Mouse (Mus musculus) right cerebral cortex, adult 18-20 months (tissue): ENCODE measurements around the gene Kri1.
"Not testable (repeated sequence)": the region's sequence is repeated elsewhere in the genome, so short reads cannot be mapped to it uniquely, and the experiment has no call there.

Source experiments
- DNase-seq: peaks from one replicate; pipeline ENCODE4 v3.0.0; 2022; ENCODE audit warnings: mixed read lengths

Gene Kri1

DNA sequence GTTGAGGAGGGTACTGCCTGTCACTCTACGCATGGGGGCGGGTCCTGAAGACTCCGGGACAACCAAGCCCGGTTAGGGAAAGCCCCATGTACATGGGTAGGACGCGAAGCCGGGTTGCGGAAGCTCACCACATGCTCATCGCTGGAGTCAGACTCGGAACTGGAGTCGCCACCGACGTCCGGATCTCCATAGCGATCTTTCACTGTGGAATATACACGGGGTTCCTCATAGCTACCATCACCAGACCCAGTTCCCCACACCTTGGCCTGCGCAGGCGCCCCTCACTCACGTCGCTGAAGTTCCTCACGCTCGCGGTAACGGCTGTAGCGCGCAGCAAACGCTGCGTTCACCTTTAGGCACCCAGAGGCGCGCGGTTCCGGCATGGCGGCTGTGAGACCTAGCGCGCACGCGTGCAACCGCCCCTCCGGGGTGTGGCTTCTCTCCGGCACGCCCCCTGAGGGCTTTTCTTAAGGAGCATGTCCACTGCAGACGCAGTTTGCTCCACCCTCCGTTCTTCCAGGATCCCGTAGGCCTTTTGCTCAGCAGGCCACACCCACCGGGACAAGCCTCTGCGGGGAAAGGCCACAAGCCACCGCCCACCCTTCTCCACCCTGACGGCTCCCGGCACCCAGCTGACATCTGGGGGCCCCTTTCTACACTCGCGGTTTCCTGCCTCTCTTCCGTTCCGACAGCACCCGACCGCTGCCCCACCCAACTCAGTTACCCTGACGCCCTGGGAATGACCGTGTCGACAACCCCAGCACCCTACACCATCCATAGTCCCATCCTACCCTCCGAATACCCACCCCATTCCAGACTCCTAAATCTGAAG lies at the start of gene Kri1:
Gene Kri1 (minus strand): TSS at position 399 of the 832 bp plus-strand sequence.
- DNase-seq: peak; percentile 98

DNA sequence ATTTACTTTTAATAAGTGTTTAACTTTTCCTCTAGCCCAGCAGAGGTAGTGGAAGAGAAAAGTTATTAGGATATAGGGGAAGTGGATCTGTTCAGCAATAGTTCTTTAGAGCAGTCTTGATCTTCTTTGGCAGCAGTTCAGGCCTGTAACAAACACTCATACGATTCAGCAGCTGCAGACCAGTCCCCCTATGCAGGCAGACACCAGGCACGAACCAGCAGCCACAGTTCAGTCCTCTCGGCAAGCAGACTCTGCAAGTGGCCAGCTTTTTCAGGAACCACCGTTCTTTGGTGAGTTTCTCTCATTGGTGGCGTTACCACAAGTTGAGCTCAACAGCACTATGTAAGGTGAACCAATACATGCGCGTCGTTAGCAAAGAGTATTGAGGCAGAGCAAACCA lies 48.7 kb upstream of the Kri1 start:
- no peak for DNase-seq

DNA sequence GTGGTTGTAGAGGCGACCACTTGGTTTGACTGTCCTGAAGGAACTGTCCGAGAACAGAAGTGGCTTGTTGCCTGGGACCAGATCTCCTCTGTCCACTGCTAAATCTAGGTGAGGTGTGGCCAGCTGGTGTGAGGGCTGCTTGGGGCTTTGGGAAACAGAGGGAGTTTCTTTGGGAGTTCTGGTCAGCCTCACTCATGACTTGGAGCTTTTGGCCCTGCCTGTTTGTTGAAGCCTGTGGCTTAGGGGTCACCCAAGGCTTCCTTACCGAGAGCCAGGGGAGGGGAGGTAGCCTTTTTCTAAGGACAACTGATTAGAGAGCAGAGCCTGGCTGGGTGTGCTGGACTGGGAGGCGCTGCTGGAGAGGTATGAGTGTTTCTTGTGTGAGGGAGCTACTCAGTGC lies 47.6 kb upstream of the Kri1 start:
- no peak for DNase-seq

DNA sequence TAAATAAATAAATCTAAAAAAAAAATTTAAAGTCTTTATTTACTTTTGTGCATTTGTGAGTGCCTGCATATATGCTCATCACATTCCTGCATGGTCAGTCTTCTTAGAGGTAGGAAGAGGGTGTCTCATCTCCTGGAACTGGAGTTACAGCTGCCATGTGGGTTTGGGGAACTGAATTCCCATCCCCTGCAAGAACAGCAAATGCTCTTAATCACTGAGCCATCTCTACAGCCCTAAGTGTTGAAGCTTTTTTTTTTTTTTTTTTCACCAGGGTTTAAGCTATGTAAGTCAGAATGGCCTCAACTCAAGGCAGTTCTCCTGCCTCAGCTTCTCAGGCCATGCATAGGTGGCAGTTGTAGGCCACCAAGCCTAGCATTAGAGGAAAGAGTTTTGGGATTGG lies 47.0 kb upstream of the Kri1 start:
- no peak for DNase-seq

DNA sequence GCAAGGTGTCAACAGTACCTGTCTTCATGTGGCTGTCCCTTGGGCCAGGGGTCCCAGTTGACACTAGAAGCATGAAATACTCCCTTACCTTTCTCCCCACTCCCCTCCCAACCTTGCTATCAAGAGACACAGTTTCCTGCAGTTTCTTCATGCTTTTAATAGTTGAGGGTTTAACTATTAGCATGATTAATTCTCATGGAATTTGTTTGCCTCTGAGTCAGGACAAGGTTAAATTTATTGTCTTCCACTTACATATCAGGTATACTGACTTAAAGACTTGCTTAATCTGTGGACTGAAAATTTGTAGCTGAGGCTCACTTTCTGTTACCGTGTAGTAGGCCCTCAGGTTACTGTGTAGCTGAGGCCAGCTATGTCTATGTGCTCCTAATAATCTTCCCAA lies 45.8 kb upstream of the Kri1 start:
- DNase-seq: no peak

DNA sequence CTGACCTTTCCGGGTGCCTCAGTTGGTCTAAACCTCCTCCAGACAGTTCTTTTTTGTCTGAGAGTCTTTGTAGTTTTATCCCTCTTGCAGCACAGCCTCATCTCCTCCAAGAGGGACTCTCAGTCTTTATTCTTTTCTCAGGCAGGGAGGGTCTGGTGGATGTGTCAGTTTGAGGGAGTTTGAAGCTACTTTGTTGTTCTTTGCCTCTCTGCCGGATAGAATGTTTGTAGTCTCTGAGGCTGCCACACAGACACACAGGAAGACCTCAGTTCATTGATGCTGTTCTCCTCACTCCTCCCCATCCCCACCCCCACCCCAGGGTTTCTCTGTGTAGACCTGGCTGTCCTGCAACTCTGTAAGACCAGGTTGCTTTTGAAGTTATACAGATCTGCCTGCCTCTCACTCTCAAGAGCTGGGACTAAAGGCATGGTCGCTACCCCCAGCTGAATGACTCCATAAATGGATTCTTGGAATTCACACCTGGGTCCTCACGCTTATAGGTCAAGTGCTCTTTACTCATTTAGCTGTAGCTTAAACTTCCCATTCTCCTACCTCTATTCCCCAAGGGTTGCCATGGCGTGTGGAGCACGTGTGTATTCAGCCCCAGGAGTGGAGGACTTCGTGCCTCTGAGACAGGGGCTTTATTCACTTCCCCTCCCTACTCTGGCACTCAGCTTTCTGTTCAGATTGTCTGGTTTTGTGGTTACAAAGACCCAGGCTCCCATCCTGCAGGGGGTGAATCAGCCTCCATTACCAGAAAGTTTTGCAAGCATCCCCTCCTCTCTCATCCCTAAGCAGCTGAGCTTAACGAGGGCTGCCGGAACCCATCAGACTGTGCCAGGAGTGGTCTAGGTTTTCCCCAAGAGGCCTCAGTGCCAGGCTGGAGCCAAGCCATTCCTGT lies 44.6 kb upstream of the Kri1 start:
- DNase-seq: no peak

DNA sequence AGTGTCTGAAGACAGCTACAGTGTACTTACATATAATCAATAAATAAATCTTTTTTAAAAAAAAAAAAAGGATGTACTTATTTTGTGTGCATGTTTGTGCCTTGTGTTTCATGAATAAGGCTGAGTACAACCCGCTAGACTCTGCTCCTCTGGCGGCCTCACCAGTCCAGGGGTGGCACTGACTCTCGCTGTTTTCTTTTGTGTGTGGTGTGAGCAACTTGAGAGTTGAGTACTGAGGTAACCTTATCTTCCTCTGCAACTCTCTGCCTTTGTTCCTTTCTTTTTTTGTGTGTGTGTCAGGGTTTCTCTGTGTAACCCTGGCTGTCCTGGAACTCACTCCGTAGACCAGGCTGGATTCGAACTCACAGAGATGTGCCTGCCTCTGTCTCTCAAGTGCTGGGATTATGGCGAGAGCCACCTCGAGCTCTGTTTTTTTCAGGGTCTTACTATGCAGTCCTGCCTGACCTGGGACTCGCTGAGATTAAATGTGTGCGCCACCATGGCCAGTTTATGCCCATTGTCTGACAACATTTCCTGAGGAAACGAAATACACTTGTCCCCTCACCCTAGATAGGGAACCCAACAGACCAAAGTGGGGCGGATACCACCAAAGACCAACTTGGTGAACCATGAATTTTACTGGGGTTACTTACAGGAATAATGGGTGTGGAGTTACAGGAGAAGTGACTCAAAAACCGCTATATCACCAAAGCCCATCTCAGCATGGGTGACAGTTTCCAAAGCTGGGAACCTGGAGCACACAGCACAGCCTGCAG lies 43.8 kb upstream of the Kri1 start:
- no peak for DNase-seq

DNA sequence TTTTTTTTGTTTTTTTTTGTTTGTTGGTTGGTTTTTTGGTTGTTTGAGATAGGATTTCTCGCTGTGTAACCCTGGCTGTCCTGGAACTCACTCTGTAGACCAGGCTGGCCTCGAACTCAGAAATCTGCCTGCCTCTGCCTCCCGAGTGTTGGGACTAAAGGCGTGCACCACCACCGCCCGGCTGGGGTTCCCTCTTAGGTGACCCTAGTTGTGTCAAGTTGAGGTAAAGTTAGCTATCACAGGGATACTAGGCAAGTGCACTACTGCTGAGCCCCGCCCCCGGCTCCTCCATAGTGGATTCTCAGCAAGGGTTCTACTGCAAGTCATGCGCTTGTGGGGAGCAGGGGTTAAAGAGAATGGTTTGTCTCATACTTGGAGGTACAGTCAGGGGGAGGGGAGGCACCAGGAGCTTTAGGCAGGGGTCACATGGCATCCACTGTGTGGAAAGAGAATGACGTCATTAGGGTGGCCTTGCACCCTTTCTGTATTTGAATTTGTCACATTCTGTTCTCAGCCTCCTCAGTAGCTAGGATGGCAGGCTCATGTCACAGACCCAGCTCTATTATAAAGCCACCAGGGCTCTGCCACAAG lies 42.0 kb upstream of the Kri1 start:
- DNase-seq: no peak

DNA sequence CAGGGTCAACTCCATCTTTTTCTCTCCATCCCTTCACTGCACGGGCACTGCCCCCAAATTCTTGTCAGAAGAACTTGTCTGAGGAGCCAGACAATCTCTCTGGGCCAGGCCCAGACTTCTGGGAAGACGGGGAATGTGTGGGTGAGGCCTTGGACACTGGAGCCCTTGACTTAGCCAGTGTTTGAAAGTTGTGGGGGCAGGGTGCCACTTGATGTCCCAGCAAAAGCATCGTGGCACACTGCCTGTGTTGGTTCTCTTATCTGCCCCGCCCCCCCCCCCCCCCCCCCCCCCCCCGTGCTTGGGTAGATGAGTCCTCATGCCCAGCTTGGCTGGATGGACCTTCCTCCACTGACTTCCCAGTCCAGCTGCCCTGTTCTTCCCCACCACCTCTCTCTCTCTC lies 41.3 kb upstream of the Kri1 start:
- DNase-seq: no peak

DNA sequence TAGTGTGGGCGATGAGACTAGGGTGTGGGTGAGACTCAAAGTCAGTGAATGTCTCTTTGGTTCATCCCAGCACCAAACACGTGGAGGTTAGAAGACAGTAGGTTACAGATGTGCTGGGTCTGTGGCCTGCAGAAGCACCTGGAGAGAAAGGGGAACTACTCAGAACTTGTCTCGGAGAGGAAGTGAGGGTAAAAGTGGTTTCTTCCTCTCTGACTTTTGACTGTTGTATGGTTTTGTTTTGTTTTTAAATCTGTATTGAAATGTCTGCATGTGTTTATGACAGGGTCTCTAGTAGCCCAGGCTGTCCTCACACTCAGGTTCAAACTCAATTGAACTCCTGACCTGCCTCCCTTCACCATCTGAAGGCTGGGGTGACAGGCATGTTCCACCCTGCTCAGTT lies 40.3 kb upstream of the Kri1 start:
- DNase-seq: no peak

DNA sequence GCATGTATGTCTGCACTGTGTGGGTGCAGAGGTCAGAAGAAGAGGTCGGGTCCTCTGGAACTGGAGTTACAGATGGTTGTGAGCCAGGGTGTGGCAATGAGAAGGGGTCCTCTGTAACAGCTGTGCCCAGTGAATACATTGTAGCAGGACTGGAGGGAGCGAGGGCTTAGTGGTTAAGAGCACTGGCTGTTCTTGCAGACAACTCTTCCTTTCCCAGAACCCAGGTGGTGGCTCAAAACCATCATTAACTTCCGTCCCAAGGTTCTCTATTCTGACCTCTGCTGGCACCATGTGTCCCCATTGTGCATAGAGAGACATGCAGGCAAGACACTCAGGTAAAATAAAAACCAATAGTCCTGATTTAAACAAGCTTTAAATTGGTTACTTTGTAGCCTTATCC lies 39.8 kb upstream of the Kri1 start:
- no peak for DNase-seq

DNA sequence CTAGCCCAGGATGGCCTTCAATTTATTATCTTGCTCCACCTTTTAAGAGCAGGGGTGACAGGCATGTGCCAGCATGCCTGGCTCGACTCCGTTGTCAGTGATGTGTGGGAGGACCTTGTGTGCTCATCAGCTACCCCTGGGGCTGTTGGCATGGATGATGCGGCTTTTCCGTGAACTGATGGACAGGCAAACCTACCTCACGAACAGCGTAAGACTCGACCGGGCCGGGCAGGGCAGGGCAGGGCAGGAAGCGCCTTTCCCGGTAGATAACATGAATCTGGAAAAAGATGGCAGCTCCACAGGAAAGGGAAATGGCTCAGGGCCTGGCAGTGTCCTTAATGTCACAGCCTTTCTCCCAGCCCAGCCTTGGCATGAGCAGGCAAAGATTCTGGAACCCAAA lies 36.5 kb upstream of the Kri1 start:
- DNase-seq: no peak

DNA sequence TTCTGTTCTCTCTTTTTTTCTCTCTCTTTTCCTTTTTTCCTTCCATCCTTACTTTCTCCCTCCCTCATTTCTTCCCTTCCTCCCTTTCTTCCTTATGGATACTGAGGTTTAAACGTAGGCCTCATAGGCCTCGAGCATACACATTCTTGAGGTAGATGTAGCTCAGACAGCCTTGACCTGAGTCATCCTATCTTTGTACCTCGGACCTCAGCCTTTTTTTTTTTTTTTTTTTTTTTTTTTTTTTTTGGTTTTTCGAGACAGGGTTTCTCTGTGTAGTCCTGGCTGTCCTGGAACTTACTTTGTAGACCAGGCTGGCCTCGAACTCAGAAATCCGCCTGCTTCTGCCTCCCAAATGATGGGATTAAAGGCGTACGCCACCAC lies 35.1 kb upstream of the Kri1 start:
- DNase-seq: not testable (repeated sequence)

DNA sequence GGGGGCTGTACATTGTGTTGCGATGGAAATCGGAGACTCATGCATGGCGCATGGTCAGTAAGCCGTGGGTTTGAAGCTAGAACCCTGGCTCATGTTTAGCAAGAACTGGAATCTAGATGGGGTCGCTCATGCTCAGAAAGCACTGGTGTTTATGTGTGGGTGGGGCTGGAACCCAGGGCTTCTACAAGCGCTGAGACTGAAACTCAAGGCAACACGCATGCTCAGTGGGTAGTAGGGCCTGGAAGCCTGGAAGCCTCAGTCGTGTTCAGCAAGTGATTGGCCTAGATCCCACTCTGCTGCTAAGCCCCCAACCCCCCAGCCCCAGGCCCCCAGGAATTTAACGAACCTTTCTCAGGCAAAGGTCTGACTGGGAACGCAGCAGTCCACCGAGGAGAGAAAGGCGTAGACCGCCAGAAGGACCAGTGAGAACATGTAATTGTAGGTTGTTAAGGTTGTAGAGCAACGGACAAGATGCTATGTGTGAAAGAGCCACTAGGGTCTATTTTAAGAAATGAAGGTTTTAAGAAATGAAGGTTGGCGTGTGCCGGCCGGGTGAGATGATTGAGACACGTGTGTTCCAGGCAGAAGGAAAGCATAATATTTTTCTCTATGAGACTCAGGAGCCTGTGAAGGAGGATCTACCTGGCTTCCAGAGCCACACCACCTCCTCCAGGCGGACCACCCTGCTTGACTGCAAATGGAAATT lies 34.6 kb upstream of the Kri1 start:
- peak; percentile 36 for DNase-seq

DNA sequence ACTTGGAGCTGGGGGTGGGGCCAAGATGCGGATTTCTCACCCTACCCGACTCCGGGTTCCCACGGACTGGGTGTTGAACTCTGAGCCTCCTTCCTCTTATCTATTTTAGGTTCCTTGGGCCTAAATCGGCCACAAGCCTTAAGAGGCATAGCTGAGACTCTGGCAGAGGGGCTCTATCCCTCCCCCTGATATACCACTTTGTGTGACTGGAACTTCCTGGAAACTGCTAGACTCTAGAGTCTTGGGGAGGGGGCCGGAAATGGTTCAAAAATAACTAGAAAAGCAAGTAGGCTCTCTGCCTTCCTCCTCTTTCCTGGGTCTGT lies 33.7 kb upstream of the Kri1 start:
- DNase-seq: no peak

DNA sequence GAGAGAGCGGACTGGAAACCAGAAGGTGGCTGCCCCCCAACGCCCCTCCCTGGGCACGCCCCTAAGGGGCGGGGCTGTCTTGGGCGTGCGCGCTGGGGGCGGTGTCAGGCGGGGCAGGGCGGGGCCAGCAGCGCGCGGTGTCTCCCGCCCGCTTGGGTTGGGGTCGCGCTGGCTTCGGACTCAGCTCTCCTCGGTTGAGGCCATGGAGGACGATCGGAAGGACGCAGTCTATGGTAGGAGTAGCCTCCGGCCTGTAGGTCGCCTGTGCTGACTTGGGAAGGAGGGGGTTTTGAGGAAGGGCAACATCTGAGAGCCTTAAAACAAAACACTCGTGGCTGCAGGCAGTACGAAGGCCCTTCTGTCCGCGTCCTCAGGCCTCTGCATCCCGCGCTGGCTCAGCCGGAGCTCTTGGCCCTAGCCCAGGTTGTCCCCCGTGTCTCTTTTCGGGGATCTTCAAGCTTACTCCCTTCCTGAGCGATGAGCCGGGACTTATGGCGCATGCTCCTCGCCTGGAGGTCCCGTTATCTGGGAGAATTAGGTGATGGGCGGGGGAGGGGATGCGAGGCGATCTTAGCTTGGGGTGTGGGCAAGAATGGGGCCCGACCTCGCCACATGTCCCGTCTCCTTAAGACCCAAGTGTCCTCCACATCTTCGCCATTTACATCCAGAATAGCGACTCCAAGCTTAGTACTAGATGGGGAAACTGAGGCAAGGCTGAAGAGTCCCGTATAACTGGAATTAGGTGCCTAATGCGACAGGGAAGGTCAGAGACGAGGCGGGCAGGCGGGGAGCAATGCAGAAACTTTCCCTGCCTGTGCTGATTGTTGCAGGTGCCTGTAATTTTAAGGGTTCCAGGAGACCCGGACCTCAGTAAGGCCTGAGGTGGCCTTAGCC lies 33.1 kb upstream of the Kri1 start, which contains the start of gene Slc44a2:
Gene Slc44a2 (plus strand): TSS at position 80 of the 894 bp plus-strand sequence.
- DNase-seq: peak; percentile 81

DNA sequence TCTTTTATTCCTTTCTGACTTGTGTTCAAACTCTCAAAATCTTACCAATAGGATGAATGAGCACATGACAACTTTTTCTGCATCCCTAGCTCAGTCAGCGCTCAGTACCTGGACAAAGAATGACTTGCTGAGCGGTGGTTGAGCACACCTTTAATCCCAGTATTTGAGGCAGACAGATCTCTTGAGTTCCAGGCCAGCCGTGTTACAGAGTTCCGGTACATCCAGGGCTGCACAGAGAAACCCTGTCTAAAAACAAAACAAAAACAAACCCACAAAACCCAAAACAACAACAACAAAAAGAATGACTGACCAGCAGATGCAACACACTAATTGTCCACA lies 32.5 kb upstream of the Kri1 start:
- no peak for DNase-seq

DNA sequence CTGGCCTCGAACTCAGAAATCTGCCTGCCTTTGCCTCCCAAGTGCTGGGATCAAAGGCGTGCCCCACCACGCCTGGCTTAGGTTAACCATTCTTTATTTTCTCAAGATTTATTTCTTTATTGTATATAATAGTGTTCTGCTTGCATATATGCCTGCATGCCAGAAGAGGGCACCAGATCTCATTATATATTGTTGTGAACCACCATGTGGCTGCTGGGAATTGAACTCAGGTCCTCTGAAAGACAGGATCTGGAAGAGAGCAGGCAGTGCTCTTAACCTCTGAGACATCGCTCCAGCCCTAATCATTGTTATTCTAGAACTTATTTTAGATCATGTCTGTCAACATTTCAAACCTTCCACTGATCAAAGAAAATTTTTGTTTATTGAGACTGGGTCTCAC lies 31.7 kb upstream of the Kri1 start:
- DNase-seq: no peak

DNA sequence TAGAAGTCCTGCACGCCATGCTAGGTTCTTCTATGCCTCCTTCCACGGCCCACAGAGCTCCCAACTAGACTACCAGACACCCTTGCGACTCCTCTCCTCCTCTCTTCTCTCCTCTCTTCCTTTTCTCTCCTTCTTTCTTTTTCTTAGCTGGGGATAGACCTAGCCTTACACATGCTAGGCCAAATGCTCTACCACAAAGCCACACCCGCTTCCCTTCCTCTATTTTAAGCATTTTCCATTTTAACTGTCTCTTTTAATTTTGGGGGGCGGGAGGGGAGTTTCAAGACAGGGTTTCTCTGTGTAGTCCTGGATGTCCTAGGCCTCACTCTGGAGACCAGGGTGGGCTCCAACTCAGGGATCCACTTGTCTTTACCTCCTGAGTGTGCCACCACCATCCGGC lies 31.0 kb upstream of the Kri1 start:
- DNase-seq: no peak

DNA sequence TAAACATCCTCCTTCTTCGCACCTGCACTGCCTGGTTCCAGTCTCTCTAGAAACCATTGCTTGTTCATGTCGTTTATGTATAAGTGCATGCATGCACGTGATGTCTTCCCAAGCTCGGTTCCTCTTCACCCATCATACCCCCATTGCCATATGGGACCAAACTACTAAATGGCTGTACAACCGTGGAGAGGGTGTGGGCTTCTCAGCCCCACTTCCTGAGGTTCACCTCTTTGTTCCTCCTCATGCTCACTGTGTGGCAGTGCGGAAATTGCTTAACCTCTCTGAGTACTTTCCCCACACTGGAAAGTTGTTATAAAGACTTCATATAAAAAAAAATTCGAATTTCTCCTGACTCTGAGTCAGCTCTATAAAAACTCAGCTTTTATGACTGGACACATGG lies 28.9 kb upstream of the Kri1 start:
- no peak for DNase-seq

DNA sequence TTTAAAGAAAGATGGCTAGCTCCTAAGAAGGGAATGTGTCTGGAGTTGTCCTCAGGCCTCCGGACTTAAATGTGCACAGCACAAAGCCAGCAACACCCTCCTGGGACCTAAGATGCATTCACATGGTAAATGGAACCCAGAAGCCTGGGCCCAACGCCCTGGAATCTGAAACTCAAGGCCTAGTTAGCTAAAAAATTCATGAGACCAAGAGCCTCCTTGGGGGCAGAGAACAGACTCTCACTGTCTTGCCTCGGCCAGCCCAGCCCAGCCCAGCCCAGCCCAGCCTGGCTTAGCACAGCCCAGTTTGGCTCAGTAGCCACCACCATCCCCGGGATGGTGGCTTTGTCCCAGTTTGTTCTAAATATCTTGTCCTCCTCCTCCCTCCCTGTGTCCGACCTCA lies 27.7 kb upstream of the Kri1 start:
- DNase-seq: no peak
